Mouse (Mus musculus) hindbrain, embryonic 12.5 days (tissue): ENCODE measurements around the gene Mink1. TPM values are rescaled to one million over a fixed set of nuclear protein-coding genes. Genes with fewer than 3 reads are reported as not detected.
A peak's percentile ranks its signal among the peaks of the same experiment; 100 is the strongest.

Experiments
- ATAC-seq: fragments of 200-750 bp; cut with Nextera tagmentation; 2 replicates; pipeline ENCODE4 v1.8.0; 2017; ENCODE audit warnings: moderate TSS enrichment; ENCODE audit not compliant: low FRiP score
- H3K27ac ChIP-seq: fragments of 300-500 bp; sonication (generic); 2 replicates; pipeline ENCODE4 v1.5.1; 2016; ENCODE audit warnings: mild to moderate bottlenecking
- H3K27me3 ChIP-seq: fragments of 300-500 bp; sonication (generic); 2 replicates; pipeline ENCODE4 v1.6.1; 2016; ENCODE audit warnings: mild to moderate bottlenecking
- H3K36me3 ChIP-seq: fragments of 300-500 bp; sonication (generic); 2 replicates; pipeline ENCODE4 v1.6.1; 2016; ENCODE audit warnings: mild to moderate bottlenecking
- H3K4me1 ChIP-seq: fragments of 300-500 bp; sonication (generic); 2 replicates; pipeline ENCODE4 v1.6.1; 2016
- H3K4me2 ChIP-seq: fragments of 300-500 bp; sonication (generic); replicated peaks from 2 replicates; pipeline ENCODE4 v1.6.1; 2016; ENCODE audit warnings: mild to moderate bottlenecking
- H3K4me3 ChIP-seq: fragments of 300-500 bp; sonication (generic); 2 replicates; pipeline ENCODE4 v1.5.1; 2016; ENCODE audit warnings: mild to moderate bottlenecking
- H3K9ac ChIP-seq: fragments of 300-500 bp; sonication (generic); 2 replicates; pipeline ENCODE4 v1.6.1; 2016; ENCODE audit warnings: mild to moderate bottlenecking, moderate library complexity
- H3K9me3 ChIP-seq: fragments of 300-500 bp; sonication (generic); replicated peaks from 2 replicates; pipeline ENCODE4 v1.6.1; 2016; ENCODE audit warnings: mild to moderate bottlenecking
- WGBS: fragments of 180-500 bp; shearing (Covaris S2); methylation state at CpG from one replicate; pipeline ENCODE4 v1.1.7; 2016; 5-methylcytosine and 5-hydroxymethylcytosine counted together
- polyA plus RNA-seq: library from polyadenylated mRNA; unstranded; fragments of >200 nt; fragmentation: Nextera tagmentation; extraction: Ambion mirVana; gene quantifications from 2 replicates; pipeline ENCODE4 v1.2.1, GENCODE M21; 2016

The Mink1 gene
- polyA plus RNA-seq, 1 experiment from 2014 or later, result 19.1 TPM

- Histone ChIP-seq H3K4me3 (no peak overlapping the region), H3K9ac (no peak overlapping the region), H3K4me2 (no peak overlapping the region), H3K9me3 (no peaks in the 10 kb centered on the region), H3K36me3 (peaks cover 33% of the 10 kb centered on the region), H3K4me1 (peaks cover 13% of the 10 kb centered on the region), H3K27ac (no peak overlapping the region), H3K27me3 (no peaks in the 10 kb centered on the region)
- no peak for ATAC-seq
- 90% methylated on average over 9 of the region's 9 CpGs for WGBS
Observed at GRCm38 (mm10) chr11:70598451-70598953, 35.8 kb downstream of the Mink1 start.

- H3K4me3 ChIP-seq, result no peak overlapping the region
- ATAC-seq, result no peak
- no peaks in the 10 kb centered on the region for H3K27me3 ChIP-seq
- H3K9me3 ChIP-seq, result no peaks in the 10 kb centered on the region
- peaks cover 73% of the 10 kb centered on the region for H3K36me3 ChIP-seq
- WGBS, result 60% methylated on average over 14 of the region's 14 CpGs
- H3K27ac ChIP-seq, result no peak overlapping the region
- no peak overlapping the region for H3K4me2 ChIP-seq
- no peaks in the 10 kb centered on the region for H3K4me1 ChIP-seq
- no peak overlapping the region for H3K9ac ChIP-seq
Observed at GRCm38 (mm10) chr11:70605024-70605566, 42.4 kb downstream of the Mink1 start.

GRCm38 (mm10) chr11:70606717-70607116 is 44.0 kb downstream of the Mink1 start:
- WGBS, result 78% methylated on average over 11 of the region's 12 CpGs
- H3K4me2 ChIP-seq, result no peak overlapping the region
- H3K4me3 ChIP-seq, result no peak overlapping the region
- no peaks in the 10 kb centered on the region for H3K27me3 ChIP-seq
- ATAC-seq, result no peak
- H3K36me3 ChIP-seq, result peaks cover 89% of the 10 kb centered on the region
- no peak overlapping the region for H3K9ac ChIP-seq
- no peaks in the 10 kb centered on the region for H3K9me3 ChIP-seq
- H3K27ac ChIP-seq, result no peak overlapping the region; the same call in 1 of the 2 replicates
- no peaks in the 10 kb centered on the region for H3K4me1 ChIP-seq

- no peak overlapping the region for H3K27ac ChIP-seq
- 95% methylated on average over 9 of the region's 9 CpGs for WGBS
- no peak for ATAC-seq
- H3K4me3 ChIP-seq, result no peak overlapping the region
- H3K9ac ChIP-seq, result no peak overlapping the region
- H3K27me3 ChIP-seq, result no peaks in the 10 kb centered on the region
- H3K4me1 ChIP-seq, result no peaks in the 10 kb centered on the region
- no peaks in the 10 kb centered on the region for H3K9me3 ChIP-seq
- peaks cover 91% of the 10 kb centered on the region for H3K36me3 ChIP-seq
- H3K4me2 ChIP-seq, result no peak overlapping the region
Observed at GRCm38 (mm10) chr11:70607611-70608010, 44.9 kb downstream of the Mink1 start.

GRCm38 (mm10) chr11:70608381-70609066 is 45.8 kb downstream of the Mink1 start:
- Histone ChIP-seq H3K36me3 (peaks cover 96% of the 10 kb centered on the region), H3K9me3 (no peaks in the 10 kb centered on the region)
- WGBS, result 84% methylated on average over 26 of the region's 26 CpGs

GRCm38 (mm10) chr11:70610752-70611151 is 48.1 kb downstream of the Mink1 start:
- Histone ChIP-seq H3K9ac (no peak overlapping the region), H3K27me3 (peaks cover 6% of the 10 kb centered on the region; the same call in 1 of the 2 replicates), H3K4me3 (no peak overlapping the region), H3K4me1 (peaks cover 9% of the 10 kb centered on the region), H3K36me3 (peaks cover 80% of the 10 kb centered on the region), H3K4me2 (no peak overlapping the region), H3K9me3 (no peaks in the 10 kb centered on the region), H3K27ac (no peak overlapping the region)
- no peak for ATAC-seq
- WGBS, result 91% methylated on average over 4 of the region's 4 CpGs

More at GRCm38 (mm10) chr11:70608381-70609066, 45.8 kb downstream of the Mink1 start:
- Histone ChIP-seq H3K27ac (no peak overlapping the region), H3K4me2 (no peak overlapping the region), H3K4me1 (no peaks in the 10 kb centered on the region), H3K27me3 (no peaks in the 10 kb centered on the region), H3K4me3 (no peak overlapping the region), H3K9ac (no peak overlapping the region)
- no peak for ATAC-seq

GRCm38 (mm10) chr11:70612505-70612904 is 49.8 kb downstream of the Mink1 start:
- Histone ChIP-seq H3K27me3 (peaks cover 14% of the 10 kb centered on the region), H3K4me3 (no peak overlapping the region), H3K9ac (no peak overlapping the region), H3K36me3 (peaks cover 62% of the 10 kb centered on the region), H3K4me2 (no peak overlapping the region), H3K9me3 (no peaks in the 10 kb centered on the region), H3K27ac (no peak overlapping the region), H3K4me1 (peaks cover 9% of the 10 kb centered on the region)
- 79% methylated on average over 7 of the region's 7 CpGs for WGBS
- no peak for ATAC-seq

- 1% methylated on average over 17 of the region's 17 CpGs for WGBS
- Histone ChIP-seq H3K27ac (no peak overlapping the region), H3K4me3 (peak overlapping the region; percentile 25), H3K9ac (peak overlapping the region; percentile 47), H3K9me3 (no peaks in the 10 kb centered on the region), H3K4me1 (peaks cover 9% of the 10 kb centered on the region), H3K4me2 (peak overlapping the region; percentile 54), H3K27me3 (peaks cover 14% of the 10 kb centered on the region), H3K36me3 (peaks cover 36% of the 10 kb centered on the region)
- no peak for ATAC-seq
Observed at GRCm38 (mm10) chr11:70615074-70615473, 52.4 kb downstream of the Mink1 start.

- H3K4me2 ChIP-seq, result peak within 1 kb of the TSS; percentile 54
- WGBS, result 14% methylated on average over 21 of the region's 21 CpGs
- peak within 1 kb of the TSS; percentile 47 for H3K9ac ChIP-seq
- H3K4me3 ChIP-seq, result peak within 1 kb of the TSS; percentile 25
- H3K27ac ChIP-seq, result no peak within 1 kb of the TSS
- H3K9me3 ChIP-seq, result no peaks in the 10 kb centered on the region
- peaks cover 9% of the 10 kb centered on the region for H3K4me1 ChIP-seq
- ATAC-seq, result no peak
- peaks cover 14% of the 10 kb centered on the region for H3K27me3 ChIP-seq
- H3K36me3 ChIP-seq, result peaks cover 31% of the 10 kb centered on the region
Observed at GRCm38 (mm10) chr11:70615516-70616093, 52.9 kb downstream of the Mink1 start, which contains the start of gene 4930544D05Rik. 4930544D05Rik (plus strand) TSS chr11:70615848.

- peaks cover 14% of the 10 kb centered on the region for H3K27me3 ChIP-seq
- no peaks in the 10 kb centered on the region for H3K9me3 ChIP-seq
- no peak within 1 kb of the TSS for H3K27ac ChIP-seq
- no peak within 1 kb of the TSS for H3K4me2 ChIP-seq
- no peak within 1 kb of the TSS for H3K4me3 ChIP-seq
- no peak for ATAC-seq
- peaks cover 9% of the 10 kb centered on the region for H3K4me1 ChIP-seq
- 52% methylated on average over 1 of the region's 1 CpGs for WGBS
- no peak within 1 kb of the TSS for H3K9ac ChIP-seq
- no peaks in the 10 kb centered on the region for H3K36me3 ChIP-seq
Observed at GRCm38 (mm10) chr11:70619101-70619500, 56.4 kb downstream of the Mink1 start, which contains the start of gene Chrne. Chrne (minus strand) TSS chr11:70619216.

GRCm38 (mm10) chr11:70621972-70622814 is 59.5 kb downstream of the Mink1 start:
- no peak overlapping the region for H3K4me2 ChIP-seq
- no peaks in the 10 kb centered on the region for H3K9me3 ChIP-seq
- no peak overlapping the region for H3K27ac ChIP-seq
- no peak overlapping the region for H3K4me3 ChIP-seq
- 42% methylated on average over 7 of the region's 7 CpGs for WGBS
- no peak overlapping the region for H3K9ac ChIP-seq
- no peaks in the 10 kb centered on the region for H3K36me3 ChIP-seq
- H3K27me3 ChIP-seq, result no peaks in the 10 kb centered on the region
- no peaks in the 10 kb centered on the region for H3K4me1 ChIP-seq
- ATAC-seq, result no peak
